Mouse (Mus musculus) thymus, adult 18-20 months (tissue): ENCODE results near the gene Nhsl2.
"Not testable (repeated sequence)": the region's sequence is repeated elsewhere in the genome, so short reads cannot be mapped to it uniquely, and the experiment has no call there.

Experiments used
- DNase-seq, 2 experiments: peaks; one replicate each; pipeline ENCODE4 v3.0.0; 2022; ENCODE audit warnings: mixed read lengths in 2 of 2

The Nhsl2 gene

GRCm38 (mm10) chrX:102101886-102102285 is 252.7 kb downstream of the Nhsl2 start:
- no peak for DNase-seq

DNA sequence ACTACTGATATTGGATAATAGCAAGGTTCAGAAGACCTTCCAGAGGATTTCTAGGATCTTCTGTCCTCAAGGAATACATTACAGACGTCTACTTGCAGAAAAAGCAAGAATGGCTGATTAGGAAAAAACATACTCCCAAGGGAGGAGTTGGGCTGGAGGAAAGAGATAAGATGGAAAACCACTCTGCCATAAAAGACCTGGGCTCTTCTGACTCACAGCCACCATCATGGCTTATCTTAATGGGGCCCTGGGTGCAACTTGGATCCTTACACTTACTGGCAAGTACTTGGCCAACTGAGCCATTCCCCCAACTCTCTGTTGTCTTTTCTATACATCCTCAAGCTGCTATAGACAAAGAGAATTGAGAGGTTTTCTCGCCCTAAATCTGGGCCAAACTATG is 254.6 kb downstream of the Nhsl2 start:
- DNase-seq, result not testable (repeated sequence)

GRCm38 (mm10) chrX:102109349-102109748 is 260.2 kb downstream of the Nhsl2 start:
- DNase-seq, result not testable (repeated sequence)

DNA sequence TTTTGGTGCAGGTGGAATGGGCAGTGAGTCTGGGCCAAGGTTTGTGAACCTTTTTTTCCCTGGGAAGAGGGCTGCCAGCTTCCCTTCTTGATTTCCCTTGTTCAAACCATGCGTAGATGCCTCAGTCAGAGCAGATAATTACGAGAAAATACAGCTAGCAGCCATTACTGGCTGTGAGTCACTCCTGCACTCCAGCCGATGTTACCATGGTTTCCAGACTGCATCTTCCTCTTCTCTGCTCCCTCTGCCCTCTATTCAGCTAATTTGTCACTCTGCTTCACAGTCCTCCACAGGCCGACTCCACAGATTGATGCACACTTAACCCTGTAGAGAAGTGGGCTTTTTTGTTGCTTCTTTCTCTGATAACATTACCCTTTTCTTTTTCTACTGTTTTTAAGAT is 266.5 kb downstream of the Nhsl2 start:
- DNase-seq, result no peak

- peak; percentile 83 to 92 for DNase-seq
Observed at GRCm38 (mm10) chrX:102119042-102119864, 270.1 kb downstream of the Nhsl2 start, which contains the start of gene Pin4. Pin4 (plus strand) TSS chrX:102119447.

DNA sequence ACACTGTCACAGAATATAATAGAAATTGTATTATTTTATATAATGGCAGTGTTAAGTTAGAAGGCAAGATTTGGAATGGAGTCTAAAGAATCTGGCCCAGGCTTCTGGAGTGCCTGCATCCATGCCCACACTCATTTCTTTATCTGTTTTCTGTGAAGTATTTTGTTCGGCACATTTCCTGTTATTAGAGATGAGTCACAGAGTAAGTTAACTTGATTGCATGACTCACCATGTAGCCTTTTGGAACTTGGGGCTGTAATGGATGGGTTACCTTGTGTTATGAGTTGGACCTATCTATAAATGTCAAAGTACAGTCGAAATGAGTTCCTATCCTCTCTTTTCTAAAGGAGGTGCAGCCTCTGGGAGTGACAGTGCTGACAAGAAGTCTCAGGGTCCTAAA is 272.1 kb downstream of the Nhsl2 start:
- DNase-seq, result no peak

DNA sequence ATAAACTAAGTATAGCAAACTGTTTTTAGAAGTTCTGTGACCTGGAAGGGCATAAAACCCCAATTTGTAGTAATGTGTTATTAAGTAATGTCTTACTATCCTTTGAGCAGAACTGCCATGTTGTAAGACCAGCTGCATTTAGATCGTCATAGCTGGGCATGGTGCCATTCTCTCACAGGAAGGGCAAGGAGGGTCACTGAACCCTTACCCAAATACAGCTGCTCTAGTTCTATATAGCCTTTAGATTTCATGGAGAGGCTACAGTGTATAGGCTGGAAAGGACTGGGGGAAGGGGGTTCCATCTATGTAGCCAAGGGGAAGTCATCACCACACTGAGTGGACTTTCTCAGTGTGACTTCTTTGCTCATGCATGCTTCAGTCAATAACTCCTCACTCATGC is 292.0 kb downstream of the Nhsl2 start:
- no peak for DNase-seq
